Mouse (Mus musculus): Measurements from ENCODE around the gene Bcl2l11. TPM values are rescaled to one million over a fixed set of nuclear protein-coding genes. Genes with fewer than 3 reads are reported as not detected.
"Not testable (repeated sequence)": the region's sequence is repeated elsewhere in the genome, so short reads cannot be mapped to it uniquely, and the experiment has no call there.

The Bcl2l11 gene
- polyA plus RNA-seq, 1 experiment from 2014 or later, result 16.9 TPM

DNA sequence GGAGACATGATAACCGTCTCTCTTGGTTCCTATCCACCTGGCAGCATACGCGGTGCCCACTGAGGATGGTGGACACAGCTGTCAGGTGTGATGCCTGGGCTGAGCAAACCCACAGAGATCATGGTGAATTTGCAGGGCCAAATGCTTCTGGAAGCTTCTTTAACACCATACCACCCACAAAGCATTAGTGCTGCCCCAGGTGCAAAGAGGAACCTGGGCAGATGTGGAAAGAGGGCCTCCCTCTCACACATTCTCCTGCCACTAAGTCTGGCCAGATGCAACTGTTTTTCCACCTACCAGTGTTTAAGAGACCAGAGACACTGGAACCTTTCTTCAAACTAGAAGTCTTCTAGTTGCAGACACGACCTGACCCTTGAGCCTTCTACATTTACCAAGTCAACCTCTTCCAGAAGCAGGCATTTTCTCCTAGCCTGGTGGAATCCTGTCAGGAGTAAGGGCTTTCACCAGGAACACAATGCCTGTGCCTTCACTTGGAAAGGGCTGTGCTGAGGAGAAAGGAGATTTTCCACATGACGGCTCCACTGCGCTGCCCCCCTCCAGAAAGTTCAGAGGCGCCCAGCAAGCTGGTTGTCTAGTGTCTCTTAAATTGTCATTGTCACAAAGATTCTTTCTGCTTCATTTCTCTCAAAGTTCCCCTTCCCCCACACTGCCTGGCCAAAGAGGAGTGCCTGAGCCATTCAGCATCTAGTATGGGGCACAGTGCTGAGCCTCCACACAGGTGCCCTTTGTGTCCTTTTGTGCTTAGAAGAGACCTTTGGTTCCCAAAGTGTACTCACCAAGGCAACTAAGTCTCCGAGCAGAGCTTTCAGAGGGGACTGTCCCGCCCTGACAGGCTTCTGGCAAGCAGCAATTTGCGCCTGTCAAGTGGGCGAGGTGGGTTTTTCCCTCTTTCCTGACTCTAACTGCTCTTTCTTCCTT is 34.1 kb upstream of the Bcl2l11 start:
- Histone ChIP-seq H3K4me1 (peaks cover 17% of the 10 kb centered on the region), H3K27me3 (ENCODE audit: insufficient read depth, poor library complexity, severe bottlenecking) (no peaks in the 10 kb centered on the region), H3K36me3 (no peaks in the 10 kb centered on the region), H3K4me3 (no peak overlapping the region), H3K27ac (no peak overlapping the region), H3K9me3 (no peaks in the 10 kb centered on the region)
- DNase-seq (ENCODE audit: low spot score), result no peak
- WGBS, result 73% methylated on average over 11 of the region's 11 CpGs

- DNase-seq (ENCODE audit: low spot score), result no peak
- 88% methylated on average over 2 of the region's 2 CpGs for WGBS
- Histone ChIP-seq H3K4me1 (peaks cover 10% of the 10 kb centered on the region), H3K9me3 (no peaks in the 10 kb centered on the region), H3K27ac (no peak overlapping the region), H3K4me3 (no peak overlapping the region), H3K27me3 (ENCODE audit: insufficient read depth, poor library complexity, severe bottlenecking) (no peaks in the 10 kb centered on the region), H3K36me3 (no peaks in the 10 kb centered on the region)
These were observed 33.4 kb upstream of the Bcl2l11 start for GRCm38 (mm10) chr2:128092451-128092850.

GRCm38 (mm10) chr2:128094196-128094595 is 31.6 kb upstream of the Bcl2l11 start:
- Histone ChIP-seq H3K4me3 (no peak overlapping the region), H3K4me1 (peaks cover 5% of the 10 kb centered on the region; the same call in 1 of the 2 replicates), H3K36me3 (no peaks in the 10 kb centered on the region), H3K27ac (no peak overlapping the region), H3K27me3 (ENCODE audit: insufficient read depth, poor library complexity, severe bottlenecking) (no peaks in the 10 kb centered on the region), H3K9me3 (no peaks in the 10 kb centered on the region)
- 82% methylated on average over 5 of the region's 5 CpGs for WGBS
- DNase-seq (ENCODE audit: low spot score), result no peak

- H3K9me3 ChIP-seq, result no peaks in the 10 kb centered on the region
- WGBS, result 60% methylated on average over 2 of the region's 2 CpGs
- H3K36me3 ChIP-seq, result no peaks in the 10 kb centered on the region
- no peaks in the 10 kb centered on the region for H3K27me3 ChIP-seq (ENCODE audit: insufficient read depth, poor library complexity, severe bottlenecking)
- H3K4me3 ChIP-seq, result no peak overlapping the region
- H3K4me1 ChIP-seq, result peaks cover 5% of the 10 kb centered on the region; the same call in 1 of the 2 replicates
- no peak overlapping the region for H3K27ac ChIP-seq
- no peak for DNase-seq (ENCODE audit: low spot score)
These were observed 31.2 kb upstream of the Bcl2l11 start for GRCm38 (mm10) chr2:128094602-128095001.

DNA sequence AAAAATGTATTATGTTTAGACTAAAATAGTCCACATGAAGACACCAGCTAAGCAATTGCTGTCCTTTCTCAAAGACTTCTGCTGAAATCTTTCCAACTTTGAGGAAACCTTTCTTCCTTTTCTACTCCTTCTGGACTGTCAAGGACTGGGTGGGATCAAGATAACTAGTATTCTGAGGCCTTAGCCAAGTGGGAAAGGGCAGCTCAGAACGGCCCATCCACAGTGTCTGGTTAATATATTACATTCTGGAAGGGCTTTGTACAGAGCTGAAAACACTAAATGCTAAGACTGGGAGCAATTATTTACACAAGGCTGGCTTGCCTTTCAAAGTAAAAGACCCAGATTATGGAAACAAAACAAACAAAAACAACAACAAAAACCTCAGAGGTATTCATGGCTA is 30.6 kb upstream of the Bcl2l11 start:
- no peaks in the 10 kb centered on the region for H3K9me3 ChIP-seq
- 47% methylated on average over 1 of the region's 1 CpGs for WGBS
- DNase-seq (ENCODE audit: low spot score), result no peak
- H3K4me1 ChIP-seq, result peaks cover 5% of the 10 kb centered on the region; the same call in 1 of the 2 replicates
- no peak overlapping the region for H3K4me3 ChIP-seq
- H3K27me3 ChIP-seq (ENCODE audit: insufficient read depth, poor library complexity, severe bottlenecking), result no peaks in the 10 kb centered on the region
- H3K36me3 ChIP-seq, result no peaks in the 10 kb centered on the region
- no peak overlapping the region for H3K27ac ChIP-seq

GRCm38 (mm10) chr2:128096070-128096469 is 29.8 kb upstream of the Bcl2l11 start:
- WGBS, result 83% methylated on average over 1 of the region's 1 CpGs
- Histone ChIP-seq H3K27me3 (ENCODE audit: insufficient read depth, poor library complexity, severe bottlenecking) (no peaks in the 10 kb centered on the region), H3K4me1 (peaks cover 5% of the 10 kb centered on the region; the same call in 1 of the 2 replicates), H3K36me3 (no peaks in the 10 kb centered on the region), H3K27ac (no peak overlapping the region), H3K4me3 (no peak overlapping the region), H3K9me3 (no peaks in the 10 kb centered on the region)
- no peak for DNase-seq (ENCODE audit: low spot score)

- H3K36me3 ChIP-seq; H3K4me1 ChIP-seq; H3K4me3 ChIP-seq; H3K27me3 ChIP-seq (ENCODE audit: insufficient read depth, poor library complexity, severe bottlenecking); H3K9me3 ChIP-seq; H3K27ac ChIP-seq; DNase-seq (ENCODE audit: low spot score): not testable (repeated sequence)
- WGBS, result 87% methylated on average over 4 of the region's 5 CpGs
These were observed 27.7 kb upstream of the Bcl2l11 start for GRCm38 (mm10) chr2:128098118-128098517.

DNA sequence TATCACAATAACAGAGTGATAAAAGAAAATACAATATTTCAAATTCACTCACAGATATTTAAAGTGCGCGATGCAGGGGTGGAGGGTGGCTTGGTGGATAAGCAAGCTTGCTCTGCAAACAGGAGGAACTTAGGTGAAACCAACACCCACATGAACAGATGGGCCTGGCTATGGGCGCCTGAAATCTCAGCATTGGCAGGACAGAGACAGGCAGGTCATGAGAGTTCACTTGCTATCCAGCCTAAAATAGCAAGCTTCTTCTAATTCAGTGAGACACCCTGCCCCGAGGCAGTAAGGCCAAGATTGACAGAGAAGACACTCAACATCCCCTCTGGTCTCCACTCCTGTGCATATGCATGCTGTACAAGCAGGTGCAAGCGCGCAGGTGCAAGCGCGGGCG is 23.8 kb upstream of the Bcl2l11 start:
- Histone ChIP-seq H3K27ac (no peak overlapping the region), H3K4me3 (no peak overlapping the region), H3K4me1 (peaks cover 23% of the 10 kb centered on the region), H3K27me3 (ENCODE audit: insufficient read depth, poor library complexity, severe bottlenecking) (no peaks in the 10 kb centered on the region), H3K36me3 (no peaks in the 10 kb centered on the region), H3K9me3 (no peaks in the 10 kb centered on the region)
- 83% methylated on average over 9 of the region's 9 CpGs for WGBS
- DNase-seq (ENCODE audit: low spot score), result no peak

GRCm38 (mm10) chr2:128104815-128105214 is 21.0 kb upstream of the Bcl2l11 start:
- H3K4me1 ChIP-seq, result peaks cover 23% of the 10 kb centered on the region
- H3K27me3 ChIP-seq (ENCODE audit: insufficient read depth, poor library complexity, severe bottlenecking), result no peaks in the 10 kb centered on the region
- H3K27ac ChIP-seq, result no peak overlapping the region
- no peak overlapping the region for H3K4me3 ChIP-seq
- no peaks in the 10 kb centered on the region for H3K36me3 ChIP-seq
- WGBS, result 51% methylated on average over 5 of the region's 5 CpGs
- no peaks in the 10 kb centered on the region for H3K9me3 ChIP-seq
- DNase-seq (ENCODE audit: low spot score), result no peak

DNA sequence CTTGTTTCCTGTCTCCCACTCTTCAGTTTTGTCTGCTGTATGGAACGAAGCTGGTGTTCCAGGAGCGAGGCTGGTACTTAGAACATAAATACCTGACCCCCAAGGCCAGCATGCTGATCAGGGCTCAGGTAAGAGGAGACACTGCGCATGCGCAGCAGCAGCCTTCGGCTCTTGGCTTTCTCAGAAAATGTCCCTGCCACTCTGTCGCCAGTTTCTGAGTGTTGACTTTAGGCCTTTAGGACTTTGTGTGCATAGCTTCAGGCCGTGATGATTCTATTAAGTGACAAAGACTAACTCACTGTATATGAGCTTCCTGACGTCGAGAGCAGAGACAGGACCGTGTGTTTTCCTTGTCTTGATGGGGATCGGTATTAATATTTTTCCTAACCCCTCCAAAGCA is 20.2 kb upstream of the Bcl2l11 start:
- Histone ChIP-seq H3K4me1 (peaks cover 23% of the 10 kb centered on the region), H3K27me3 (ENCODE audit: insufficient read depth, poor library complexity, severe bottlenecking) (no peaks in the 10 kb centered on the region), H3K36me3 (no peaks in the 10 kb centered on the region), H3K9me3 (no peaks in the 10 kb centered on the region), H3K27ac (0 out of 2 replicates have a peak overlapping the region, but pooled peaks have one; percentile 16), H3K4me3 (no peak overlapping the region)
- WGBS, result 75% methylated on average over 11 of the region's 11 CpGs
- no peak for DNase-seq (ENCODE audit: low spot score)

- Histone ChIP-seq H3K9me3 (no peaks in the 10 kb centered on the region), H3K27ac (no peak overlapping the region), H3K27me3 (ENCODE audit: insufficient read depth, poor library complexity, severe bottlenecking) (no peaks in the 10 kb centered on the region), H3K36me3 (no peaks in the 10 kb centered on the region), H3K4me1 (peaks cover 6% of the 10 kb centered on the region), H3K4me3 (no peak overlapping the region)
- 74% methylated on average over 9 of the region's 9 CpGs for whole genome bisulfite sequencing
- no peak for DNase-seq (ENCODE audit: low spot score)
These were observed 14.3 kb upstream of the Bcl2l11 start for GRCm38 (mm10) chr2:128111537-128111936.

DNA sequence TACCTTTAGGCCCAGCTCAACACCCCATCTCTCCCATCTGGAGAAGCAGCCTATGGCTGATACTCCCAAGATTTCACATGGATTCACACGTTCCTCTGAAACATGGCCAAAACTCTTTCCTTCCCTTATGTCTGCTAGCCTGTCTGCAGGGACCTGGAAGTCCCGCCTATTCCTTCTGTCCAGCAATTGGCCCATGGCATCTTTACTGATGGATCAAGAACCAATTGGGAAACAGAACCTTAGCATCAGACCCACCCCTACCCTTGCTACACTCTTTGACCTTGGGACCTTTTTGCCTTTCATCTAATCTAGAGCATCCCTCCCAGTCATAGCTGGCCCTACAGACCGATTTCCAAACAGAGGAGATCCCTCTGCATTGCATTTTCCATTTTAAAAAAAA is 11.2 kb upstream of the Bcl2l11 start:
- no peak overlapping the region for H3K27ac ChIP-seq
- H3K27me3 ChIP-seq (ENCODE audit: insufficient read depth, poor library complexity, severe bottlenecking), result no peaks in the 10 kb centered on the region
- H3K4me1 ChIP-seq, result peaks cover 6% of the 10 kb centered on the region
- no peak overlapping the region for H3K4me3 ChIP-seq
- DNase-seq (ENCODE audit: low spot score), result no peak
- 73% methylated on average over 3 of the region's 3 CpGs for WGBS
- H3K36me3 ChIP-seq, result no peaks in the 10 kb centered on the region
- no peaks in the 10 kb centered on the region for H3K9me3 ChIP-seq

GRCm38 (mm10) chr2:128115579-128115978 is 10.3 kb upstream of the Bcl2l11 start:
- H3K27ac ChIP-seq, result peak overlapping the region; percentile 36; the same call in 1 of the 2 replicates
- no peaks in the 10 kb centered on the region for H3K9me3 ChIP-seq
- H3K4me3 ChIP-seq, result no peak overlapping the region
- no peaks in the 10 kb centered on the region for H3K27me3 ChIP-seq (ENCODE audit: insufficient read depth, poor library complexity, severe bottlenecking)
- peaks cover 6% of the 10 kb centered on the region for H3K4me1 ChIP-seq
- DNase-seq (ENCODE audit: low spot score), result peak; percentile 57
- H3K36me3 ChIP-seq, result no peaks in the 10 kb centered on the region
- WGBS, result 41% methylated on average over 4 of the region's 4 CpGs

Measured in heart, embryonic 10.5 days (tissue).